Mouse (Mus musculus) CD4-positive naive resting alpha-beta T cell, adult 76 days (primary cell): Measurements from ENCODE around the gene Krt16. TPM values are rescaled to one million over a fixed set of nuclear protein-coding genes. Genes with fewer than 3 reads are reported as not detected.

ENCODE experiments used
- total RNA-seq: library from RNA; stranded (reverse); gene quantifications from one replicate; pipeline ENCODE4 v1.2.4, GENCODE M21; 2023

Krt16 gene
- not detected for total RNA-seq

DNA sequence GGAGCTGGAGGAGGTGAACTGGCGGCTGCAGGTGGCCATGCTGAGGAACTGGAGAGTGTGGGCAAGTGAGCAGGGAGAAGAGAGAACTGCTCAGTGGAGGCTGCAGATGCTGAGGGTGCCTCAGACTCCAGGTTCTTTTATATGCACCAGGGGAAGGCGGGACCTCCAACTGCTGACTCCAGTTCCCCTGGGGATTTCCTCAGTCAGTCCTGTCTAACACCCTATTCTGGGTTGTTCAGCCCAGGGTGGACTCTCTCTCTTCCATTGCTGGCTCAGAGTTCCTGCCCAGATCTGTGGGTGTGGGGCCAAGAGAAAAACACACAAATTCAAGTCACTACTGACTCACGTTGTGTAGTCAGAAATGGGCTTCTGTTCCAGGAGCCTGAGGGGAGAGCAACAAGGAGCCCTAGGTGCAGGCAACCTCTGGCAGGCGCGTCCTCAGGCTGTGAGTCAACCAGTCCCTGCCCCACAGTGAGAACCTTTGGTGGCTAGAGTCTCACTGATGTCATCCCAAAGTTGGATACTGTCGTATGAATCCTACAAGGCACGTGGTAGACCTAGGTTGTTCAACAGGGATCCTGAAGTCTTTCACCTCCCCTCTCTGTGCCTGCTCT, at the start of gene Krt16:
Krt16 (minus strand) TSS at position 51 of the 614 bp plus-strand sequence.

DNA sequence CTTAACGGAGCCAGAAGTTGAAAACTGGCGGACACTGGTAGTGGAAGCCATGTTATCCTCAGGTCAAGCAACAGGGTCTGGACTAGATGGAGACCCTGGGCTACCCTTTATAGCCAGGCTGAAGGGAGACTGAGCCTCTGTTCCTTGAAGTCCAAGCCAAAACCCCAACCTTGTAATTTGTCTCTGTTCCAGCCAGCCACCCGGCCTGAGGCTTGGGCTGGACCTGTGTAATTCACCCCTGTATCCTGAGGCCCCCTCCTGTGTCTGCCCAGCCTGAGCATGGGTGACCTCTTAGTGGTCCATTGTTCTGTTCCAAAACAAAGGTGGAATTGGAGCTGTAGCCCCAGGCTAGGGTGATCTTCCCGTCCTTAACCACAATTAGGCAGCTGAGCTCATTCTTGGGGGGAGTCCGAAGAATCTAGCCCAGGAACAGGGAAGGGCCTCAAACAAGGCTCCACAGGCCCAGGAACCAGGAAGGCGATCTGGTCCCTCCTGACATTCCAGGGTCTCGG, 21.2 kb upstream of the Krt16 start, which contains the start of gene Krt42:
Krt42 (minus strand) TSS at position 51 of the 512 bp plus-strand sequence.

DNA sequence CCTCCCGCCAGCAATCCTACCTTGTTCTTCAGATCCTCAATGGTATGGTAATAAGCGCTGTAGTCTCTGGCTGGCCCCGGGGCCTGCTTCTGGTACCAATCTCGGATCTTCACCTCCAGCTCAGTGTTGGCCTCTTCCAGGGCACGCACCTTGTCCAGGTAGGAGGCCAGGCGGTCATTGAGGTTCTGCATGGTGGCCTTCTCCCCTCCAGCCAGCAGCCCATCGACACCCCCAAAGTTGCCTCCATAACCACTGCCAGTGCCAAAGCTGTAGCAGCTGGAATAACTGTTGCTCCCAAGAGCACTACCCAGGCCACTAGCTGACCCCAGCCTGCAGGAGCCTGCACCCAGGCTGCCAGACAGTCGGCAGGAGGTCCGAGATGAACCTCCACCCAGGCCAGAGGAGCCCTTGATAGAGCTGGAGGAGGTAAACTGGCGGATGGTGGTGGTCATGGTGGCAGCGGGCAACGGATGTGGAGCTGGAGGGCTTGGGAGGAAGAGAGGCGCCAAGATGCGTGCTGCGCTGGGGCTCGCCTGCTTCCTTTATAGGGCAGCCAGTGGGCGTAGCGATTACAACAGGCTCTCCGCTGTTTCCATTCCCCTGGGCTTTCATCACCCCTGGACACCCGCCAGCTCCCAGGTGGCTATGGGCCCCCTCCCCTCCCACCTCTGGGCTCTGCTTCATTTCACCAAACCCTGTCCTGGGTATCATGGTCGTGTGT, 12.0 kb upstream of the Krt16 start, which contains the start of gene Krt17:
Krt17 (minus strand) TSS at position 516 of the 721 bp plus-strand sequence.

DNA sequence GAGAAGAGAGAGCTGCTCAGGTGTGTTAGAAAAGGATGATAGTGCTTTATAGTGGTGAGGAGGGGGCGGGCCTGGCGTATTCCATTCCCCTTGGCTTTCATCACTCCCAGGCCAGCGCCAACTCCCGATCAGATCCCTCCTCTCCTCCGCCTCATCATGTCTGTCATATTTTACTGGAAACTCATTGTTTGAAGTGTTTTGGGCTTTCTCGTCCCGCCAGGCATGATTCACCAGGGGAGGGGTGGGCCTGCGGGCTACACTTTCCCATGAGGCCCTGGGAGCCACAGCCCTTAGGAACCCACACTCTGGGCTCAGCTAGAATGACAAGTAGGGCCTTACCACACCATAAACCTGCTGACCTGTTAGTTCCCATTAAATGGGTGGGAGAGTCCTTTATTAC, 41.2 kb downstream of the Krt16 start, which contains the start of gene Krt14:
Krt14 (minus strand) TSS at position 51 of the 400 bp plus-strand sequence.

Other genes with a start within 250 kb of the Krt16 start
- not detected for gene Krt33a, start 232.7 kb downstream of the Krt16 start, total RNA-seq
- not detected for gene Krt33b, start 219.0 kb downstream of the Krt16 start, total RNA-seq
- not detected for gene Krt34, start 207.3 kb downstream of the Krt16 start, total RNA-seq
- not detected for gene Krt31, start 198.4 kb downstream of the Krt16 start, total RNA-seq
- not detected for gene Krt32, start 160.7 kb downstream of the Krt16 start, total RNA-seq
- gene Krt35, start 152.7 kb downstream of the Krt16 start, total RNA-seq: not detected
- not detected for gene Krt36, start 143.3 kb downstream of the Krt16 start, total RNA-seq
- not detected for gene Krt13, start 127.3 kb downstream of the Krt16 start, total RNA-seq
- gene Krt15, start 113.0 kb downstream of the Krt16 start, total RNA-seq: not detected
- not detected for gene Krt19, start 100.2 kb downstream of the Krt16 start, total RNA-seq
- not detected for gene Krt9, start 55.7 kb downstream of the Krt16 start, total RNA-seq
- not detected for gene Krt14, start 41.4 kb downstream of the Krt16 start, total RNA-seq
- gene Krt17, start 12.1 kb upstream of the Krt16 start, total RNA-seq: not detected
- gene Krt42, start 21.0 kb upstream of the Krt16 start, total RNA-seq: not detected
- gene Eif1, start 71.0 kb upstream of the Krt16 start, total RNA-seq: 2,467 TPM
- not detected for gene Gast, start 85.5 kb upstream of the Krt16 start, total RNA-seq
- gene Hap1, start 107.2 kb upstream of the Krt16 start, total RNA-seq: 1.2 TPM
- 8.3 TPM for gene Jup, start 148.9 kb upstream of the Krt16 start, total RNA-seq
- not detected for gene P3h4, start 165.9 kb upstream of the Krt16 start, total RNA-seq
- not detected for gene Fkbp10, start 166.8 kb upstream of the Krt16 start, total RNA-seq
- gene Nt5c3b, start 192.9 kb upstream of the Krt16 start, total RNA-seq: 108 TPM
- 1.4 TPM for gene Klhl10, start 193.0 kb upstream of the Krt16 start, total RNA-seq
- gene Klhl11, start 223.8 kb upstream of the Krt16 start, total RNA-seq: 29.0 TPM